Mouse (Mus musculus): ENCODE results near the gene Rprd1b. TPM values are rescaled to one million over a fixed set of nuclear protein-coding genes. Genes with fewer than 3 reads are reported as not detected.
A peak's percentile ranks its signal among the peaks of the same experiment; 100 is the strongest.

Gene Rprd1b
- total RNA-seq, 2 experiments from 2014 or later: 40.2 to 45.1 TPM

GRCm38 (mm10) chr2:158144750-158145527 lies 116.6 kb downstream of the Rprd1b start:
- no peak for DNase-seq (ENCODE audit: low spot score in 2 of 2)

GRCm38 (mm10) chr2:158145528-158146065 lies 117.3 kb downstream of the Rprd1b start:
- no peak for DNase-seq (ENCODE audit: low spot score in 2 of 2)

DNA sequence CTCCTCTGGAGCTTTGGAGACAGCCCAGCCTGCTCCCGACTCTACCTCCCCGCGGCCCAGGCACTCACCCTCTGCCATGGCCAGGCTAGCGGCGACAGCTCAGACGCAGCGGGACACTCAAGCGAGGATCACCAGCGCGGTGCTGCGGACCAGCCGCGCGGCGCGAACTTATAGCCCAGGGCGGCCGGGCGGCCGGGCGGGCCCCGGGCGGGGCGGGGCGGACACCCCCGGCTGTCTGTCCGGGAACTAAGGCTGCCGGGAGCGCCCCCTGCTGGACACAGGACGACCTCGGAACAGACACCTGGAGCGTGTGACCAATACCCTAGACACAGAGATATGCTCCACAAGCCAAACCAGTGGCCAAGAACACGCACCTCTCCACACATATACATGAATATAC lies 117.9 kb downstream of the Rprd1b start, which contains the start of gene Tgm2:
Gene Tgm2 (minus strand): TSS at position 214 of the 400 bp plus-strand sequence.
- DNase-seq (ENCODE audit: low spot score in 2 of 2): peak; percentile 75 to 87

DNA sequence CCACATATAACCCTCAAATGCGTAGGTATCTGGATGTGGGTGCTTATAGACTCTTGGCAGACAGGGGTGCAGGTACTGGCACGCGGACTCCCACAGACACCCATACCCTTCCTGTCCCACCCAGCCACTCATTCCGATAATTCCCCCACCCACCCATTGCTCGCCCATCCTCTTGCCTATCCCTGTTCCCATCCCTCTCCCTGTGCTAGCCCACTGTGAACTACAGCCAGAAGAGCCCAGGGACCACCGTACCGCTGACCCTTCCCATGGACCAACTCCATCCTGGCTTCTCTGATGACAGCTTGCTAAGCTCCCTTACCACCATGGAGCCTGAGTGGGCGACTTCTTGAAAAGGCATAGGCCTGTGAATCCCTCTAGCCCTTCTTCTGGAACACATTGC lies 118.7 kb downstream of the Rprd1b start:
- DNase-seq (ENCODE audit: low spot score in 2 of 2): no peak

DNA sequence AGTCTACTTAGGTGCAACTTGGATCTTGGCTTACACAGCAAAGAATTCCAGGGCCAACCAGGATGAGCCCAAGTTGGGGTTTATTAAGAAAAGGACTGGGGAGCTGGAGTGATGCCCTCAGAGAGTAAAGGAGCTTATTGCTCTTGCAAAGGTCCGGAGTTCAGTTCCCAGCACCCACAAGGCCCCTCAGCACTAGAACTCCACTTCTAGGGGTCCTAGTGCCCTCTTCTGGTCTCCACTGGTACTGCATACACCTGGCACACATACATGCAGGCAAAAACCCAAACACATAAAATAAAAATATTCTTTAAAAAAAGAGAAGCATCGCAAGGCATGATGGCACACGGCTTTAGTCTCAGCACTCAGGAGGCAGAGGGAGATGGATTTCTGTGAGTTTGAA lies 122.8 kb downstream of the Rprd1b start:
- DNase-seq (ENCODE audit: low spot score in 2 of 2): no peak

- no peak for DNase-seq (ENCODE audit: low spot score in 2 of 2)
These were observed 124.5 kb downstream of the Rprd1b start for GRCm38 (mm10) chr2:158152685-158153309.

GRCm38 (mm10) chr2:158153728-158154343 lies 125.5 kb downstream of the Rprd1b start:
- DNase-seq (ENCODE audit: low spot score in 2 of 2): no peak

GRCm38 (mm10) chr2:158154641-158155040 lies 126.3 kb downstream of the Rprd1b start:
- no peak for DNase-seq (ENCODE audit: low spot score in 2 of 2)

- no peak for DNase-seq (ENCODE audit: low spot score in 2 of 2)
These were observed 126.8 kb downstream of the Rprd1b start for GRCm38 (mm10) chr2:158155101-158155500.

- DNase-seq (ENCODE audit: low spot score in 2 of 2): no peak
These were observed 127.3 kb downstream of the Rprd1b start for GRCm38 (mm10) chr2:158155615-158156014.

DNA sequence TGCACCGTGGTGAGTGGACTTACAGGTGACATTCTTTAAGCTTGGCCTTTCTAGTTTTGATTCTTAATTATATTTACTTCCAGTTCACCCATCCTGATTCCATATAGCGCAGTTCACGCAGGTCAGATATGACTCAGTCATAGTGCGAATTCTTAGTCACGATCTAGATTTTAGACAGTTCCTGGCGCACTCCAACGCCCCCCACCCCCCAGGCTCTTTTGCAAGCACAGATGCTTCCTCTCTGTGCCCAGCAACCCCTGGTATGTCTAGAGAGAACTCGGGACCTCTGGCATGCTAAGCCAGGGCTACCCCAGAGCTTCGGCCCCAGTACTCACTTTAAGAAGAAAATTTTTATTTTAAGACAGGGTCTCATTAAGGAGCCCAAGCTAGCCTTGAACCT lies 128.2 kb downstream of the Rprd1b start:
- DNase-seq (ENCODE audit: low spot score in 2 of 2): no peak

DNA sequence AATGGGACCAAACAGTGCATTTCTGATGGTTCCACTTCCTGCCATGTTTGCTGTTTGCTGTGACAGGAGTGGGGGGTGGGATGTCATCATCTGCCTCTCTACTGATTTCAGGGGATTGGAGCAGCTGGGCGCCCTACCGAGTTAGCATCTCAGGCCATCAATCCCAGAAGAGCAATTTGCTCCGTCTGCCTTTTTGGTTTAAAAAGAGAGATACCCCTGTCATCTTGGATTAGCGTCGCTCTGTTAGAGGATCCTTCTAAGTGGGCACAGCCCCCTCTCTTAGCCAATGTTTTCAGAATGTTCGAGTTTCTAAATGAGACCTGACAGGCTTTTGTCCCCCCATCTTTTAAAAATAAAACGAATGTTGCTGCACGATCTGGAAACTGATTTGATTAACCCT lies 129.4 kb downstream of the Rprd1b start:
- DNase-seq (ENCODE audit: low spot score in 2 of 2): no peak

GRCm38 (mm10) chr2:158159376-158160235 lies 131.3 kb downstream of the Rprd1b start:
- no peak for DNase-seq (ENCODE audit: low spot score in 2 of 2)

DNA sequence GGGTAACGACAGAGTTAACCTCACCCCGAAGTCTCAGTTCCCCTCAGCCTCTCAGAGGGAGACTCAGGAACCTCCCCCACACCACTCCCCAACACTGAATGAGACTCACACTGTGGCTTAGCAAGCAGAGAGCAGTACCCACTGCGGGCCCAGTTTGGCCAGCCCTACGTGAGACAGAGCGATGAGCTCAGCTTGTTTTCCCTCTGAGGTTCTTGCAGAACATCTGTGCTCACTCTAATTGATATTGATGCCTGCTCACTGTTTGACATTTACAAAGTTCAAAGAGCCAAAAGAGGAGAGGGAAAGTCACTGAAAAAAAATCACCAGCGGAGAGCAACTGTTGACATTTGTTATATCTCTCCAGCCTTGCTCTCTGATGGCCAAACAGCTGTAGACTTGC lies 133.5 kb downstream of the Rprd1b start:
- DNase-seq (ENCODE audit: low spot score in 2 of 2): no peak

- DNase-seq (ENCODE audit: low spot score in 2 of 2): no peak
These were observed 134.7 kb downstream of the Rprd1b start for GRCm38 (mm10) chr2:158163034-158163433.

DNA sequence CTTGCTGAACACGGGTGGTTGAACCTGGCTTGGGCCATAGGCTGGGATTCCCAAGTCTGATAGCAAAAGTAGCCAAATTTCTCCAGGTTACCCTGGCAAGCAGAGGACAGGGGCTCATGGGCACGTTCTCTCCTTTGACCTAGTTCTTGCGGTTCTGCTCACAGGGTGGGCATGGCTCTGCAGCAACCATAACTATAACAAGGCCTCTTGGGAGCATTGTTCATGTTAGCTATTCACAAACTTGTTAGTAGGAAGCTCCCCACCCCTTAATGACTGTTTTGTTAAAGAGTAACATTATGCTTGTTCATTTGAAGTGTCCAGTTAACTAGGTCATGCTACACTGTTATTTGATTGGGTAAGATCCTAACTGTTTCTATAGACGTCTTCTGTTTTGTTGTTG lies 137.5 kb downstream of the Rprd1b start:
- no peak for DNase-seq (ENCODE audit: low spot score in 2 of 2)

- no peak for DNase-seq (ENCODE audit: low spot score in 2 of 2)
These were observed 138.3 kb downstream of the Rprd1b start for GRCm38 (mm10) chr2:158166628-158167027.

DNA sequence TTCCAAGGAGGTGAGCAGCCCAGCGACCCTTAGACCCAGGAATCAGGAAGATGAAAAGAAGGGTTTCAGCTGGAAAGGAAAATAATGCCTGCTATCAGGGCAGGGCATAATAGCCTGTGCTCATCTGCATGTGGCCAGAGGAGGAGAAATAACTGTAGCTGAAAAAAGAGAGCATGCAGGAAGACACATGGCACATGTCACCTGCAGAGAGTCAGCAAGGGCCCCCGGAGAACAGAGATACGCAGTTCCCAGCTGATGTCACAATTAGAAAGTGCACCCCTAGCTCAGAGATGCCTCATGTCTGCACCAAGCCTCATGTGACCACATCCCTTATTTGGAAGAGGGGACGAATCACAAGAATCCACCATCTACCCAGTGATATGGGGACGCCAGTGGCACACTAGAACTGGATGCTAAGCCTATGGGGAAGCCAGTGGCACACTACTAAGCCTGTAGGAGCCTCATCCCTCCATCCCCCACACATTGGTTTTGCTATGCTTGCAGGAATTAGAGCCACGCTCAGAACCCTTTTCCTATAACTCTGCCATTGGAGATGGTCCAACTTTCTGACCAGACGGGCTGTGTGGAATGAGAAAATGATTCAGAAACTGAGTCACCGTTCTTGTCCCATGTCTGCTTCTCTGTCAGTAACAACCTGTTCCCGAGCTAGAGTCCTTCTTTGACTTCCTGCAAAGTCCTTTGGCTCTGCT lies 139.4 kb downstream of the Rprd1b start:
- DNase-seq (ENCODE audit: low spot score in 2 of 2): no peak

- DNase-seq (ENCODE audit: low spot score in 2 of 2): no peak
These were observed 140.5 kb downstream of the Rprd1b start for GRCm38 (mm10) chr2:158168741-158169211.

DNA sequence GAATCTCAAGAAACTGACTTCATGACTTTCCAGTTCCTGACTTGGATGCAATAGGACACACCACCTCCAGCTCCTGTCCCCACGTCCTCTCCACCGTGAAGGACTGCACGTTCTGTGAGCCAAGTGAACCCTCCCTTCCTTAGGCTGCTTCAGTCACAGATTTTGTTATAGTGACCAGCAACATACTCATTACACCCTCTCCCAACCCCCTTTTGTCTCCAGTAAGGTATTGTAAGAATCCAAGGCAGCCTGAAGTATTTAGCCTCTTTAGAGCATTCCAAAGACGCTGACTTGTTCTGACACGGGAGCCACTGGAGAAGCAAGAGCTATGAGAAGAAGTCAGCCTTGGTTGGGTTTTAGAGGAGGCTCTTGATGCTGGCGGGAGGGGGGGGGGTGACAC lies 141.1 kb downstream of the Rprd1b start:
- no peak for DNase-seq (ENCODE audit: low spot score in 2 of 2)

Data from adrenal gland, postnatal 4 days (tissue).